21 mouse cellular contexts compared by ENCODE assay signal in the genomic region with DNA sequence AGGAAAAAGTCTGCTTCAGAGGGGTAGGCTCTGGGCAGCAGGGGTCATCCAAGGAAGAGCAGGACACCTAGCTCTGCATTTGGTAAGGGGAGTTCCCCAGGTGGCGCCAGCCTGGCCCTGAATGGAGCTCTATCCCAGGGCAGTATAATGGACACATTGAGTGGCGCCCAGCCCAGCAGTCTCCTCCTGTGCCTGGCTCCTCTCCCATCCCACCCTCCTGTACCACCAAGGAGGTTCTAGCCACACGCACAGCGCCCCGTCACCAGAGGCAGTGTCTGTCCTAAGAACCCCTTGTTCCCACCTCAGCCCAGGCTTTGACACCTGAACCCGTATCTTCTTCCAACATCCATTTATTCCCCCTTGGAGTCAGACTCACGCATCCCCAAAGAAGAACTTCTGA. TPM values are rescaled to one million over a fixed set of nuclear protein-coding genes. Genes with fewer than 3 reads are reported as not detected.
DNase-seq lines count a peak whose midpoint lies in the region; ATAC-seq and TF ChIP-seq lines count a peak whose summit lies in the region.
"Had no signal": no experiment of that assay in that cellular context is flagged by ENCODE, and none has a peak within 500 bp of the region (broad histone marks: within the 10 kb centered on the region; RNA-seq: fewer than 3 reads in every experiment).

No protein-coding gene starts in this region.

- ATAC-seq in forebrain, embryonic 11.5 days (replicated peaks; ENCODE audit: low FRiP score): no peak
- ATAC-seq in forebrain, embryonic 15.5 days (replicated peaks): no peak
- no peak for ATAC-seq in kidney, embryonic 15.5 days (replicated peaks; ENCODE audit: low FRiP score)
- no peak for ATAC-seq in kidney, embryonic 14.5 days (ENCODE audit: low FRiP score, low TSS enrichment)
- ATAC-seq in neural tube, embryonic 12.5 days (ENCODE audit: low FRiP score, low read depth): no peak
- ATAC-seq: activated CD4-positive, CD25-positive, alpha-beta regulatory T cell, adult 4 months; forebrain, embryonic 14.5 days; intestine, embryonic 15.5 days; Patski had no signal

- no peaks in the 10 kb centered on the region for H3K9me3 ChIP-seq in forebrain, embryonic 11.5 days (ENCODE audit: control insufficient read depth, low read length)
- no peaks in the 10 kb centered on the region for H3K9me3 ChIP-seq in forebrain, embryonic 15.5 days
- no peaks in the 10 kb centered on the region for H3K9me3 ChIP-seq in kidney, embryonic 15.5 days (replicated peaks)
- H3K9me3 ChIP-seq in kidney, embryonic 14.5 days (ENCODE audit: control insufficient read depth, low read length): no peaks in the 10 kb centered on the region
- H3K9me3 ChIP-seq in neural tube, embryonic 12.5 days: no peaks in the 10 kb centered on the region
- H3K9me3 ChIP-seq: embryonic facial prominence, embryonic 13.5 days; heart, embryonic 12.5 days; intestine, embryonic 15.5 days had no signal

- H3K4me3 ChIP-seq in forebrain, embryonic 11.5 days (ENCODE audit: low read depth, low read length): no peak overlapping the region
- no peak overlapping the region for H3K4me3 ChIP-seq in forebrain, embryonic 15.5 days
- H3K4me3 ChIP-seq in kidney, embryonic 15.5 days (replicated peaks): no peak overlapping the region
- no peak overlapping the region for H3K4me3 ChIP-seq in kidney, embryonic 14.5 days (ENCODE audit: low read length)
- H3K4me3 ChIP-seq in neural tube, embryonic 12.5 days: no peak overlapping the region
- no peak overlapping the region for H3K4me3 ChIP-seq in cortical plate, adult 2 months (ENCODE audit: insufficient read depth, low read length)
- H3K4me3 ChIP-seq: embryonic facial prominence, embryonic 13.5 days; heart, adult 2 months; heart, embryonic 12.5 days; intestine, embryonic 15.5 days had no signal

- WGBS in forebrain, embryonic 11.5 days: 92% methylated on average over 7 of the region's 7 CpGs
- WGBS in forebrain, embryonic 15.5 days: 85% methylated on average over 7 of the region's 7 CpGs
- 91% methylated on average over 7 of the region's 7 CpGs for WGBS in kidney, embryonic 15.5 days
- 85% methylated on average over 7 of the region's 7 CpGs for WGBS in kidney, embryonic 14.5 days
- 91% methylated on average over 7 of the region's 7 CpGs for WGBS in neural tube, embryonic 12.5 days

- no peaks in the 10 kb centered on the region for H3K27me3 ChIP-seq in forebrain, embryonic 11.5 days (ENCODE audit: control insufficient read depth, insufficient read depth, low read length)
- H3K27me3 ChIP-seq in forebrain, embryonic 15.5 days: no peaks in the 10 kb centered on the region
- H3K27me3 ChIP-seq in kidney, embryonic 15.5 days: no peaks in the 10 kb centered on the region
- H3K27me3 ChIP-seq in kidney, embryonic 14.5 days (ENCODE audit: control insufficient read depth, insufficient read depth, low read length): no peaks in the 10 kb centered on the region
- H3K27me3 ChIP-seq in neural tube, embryonic 12.5 days (replicated peaks): no peaks in the 10 kb centered on the region
- H3K27me3 ChIP-seq: CH12.LX; embryonic facial prominence, embryonic 13.5 days; heart, embryonic 12.5 days; intestine, embryonic 15.5 days; Patski had no signal

- H3K36me3 ChIP-seq in forebrain, embryonic 11.5 days (ENCODE audit: control insufficient read depth, insufficient read depth, low read length): no peaks in the 10 kb centered on the region; the same call in 1 of the 2 replicates
- H3K36me3 ChIP-seq in forebrain, embryonic 15.5 days: peaks cover 52% of the 10 kb centered on the region
- H3K36me3 ChIP-seq in kidney, embryonic 15.5 days: peaks cover 65% of the 10 kb centered on the region
- peaks cover 49% of the 10 kb centered on the region for H3K36me3 ChIP-seq in kidney, embryonic 14.5 days (ENCODE audit: control insufficient read depth, insufficient read depth, low read length)
- H3K36me3 ChIP-seq in neural tube, embryonic 12.5 days: peaks cover 63% of the 10 kb centered on the region

- H3K4me2 ChIP-seq in forebrain, embryonic 11.5 days (ENCODE audit: low read depth, low read length, severe bottlenecking): no peak overlapping the region
- no peak overlapping the region for H3K4me2 ChIP-seq in forebrain, embryonic 15.5 days (replicated peaks)
- no peak overlapping the region for H3K4me2 ChIP-seq in kidney, embryonic 15.5 days
- H3K4me2 ChIP-seq in kidney, embryonic 14.5 days (replicated peaks; ENCODE audit: low read depth, low read length): no peak overlapping the region
- H3K4me2 ChIP-seq in neural tube, embryonic 12.5 days (replicated peaks): no peak overlapping the region
- H3K4me2 ChIP-seq: embryonic facial prominence, embryonic 13.5 days; heart, embryonic 12.5 days; hindbrain, embryonic 14.5 days; intestine, embryonic 15.5 days had no signal

- H3K9ac ChIP-seq in forebrain, embryonic 11.5 days (ENCODE audit: low read length): no peak overlapping the region
- H3K9ac ChIP-seq in forebrain, embryonic 15.5 days (replicated peaks): no peak overlapping the region
- H3K9ac ChIP-seq in kidney, embryonic 15.5 days: no peak overlapping the region
- no peak overlapping the region for H3K9ac ChIP-seq in kidney, embryonic 14.5 days (ENCODE audit: low read depth, low read length)
- 0 out of 2 replicates have a peak overlapping the region, but pooled peaks have one; percentile 2 for H3K9ac ChIP-seq in neural tube, embryonic 12.5 days
- H3K9ac ChIP-seq: embryonic facial prominence, embryonic 13.5 days; heart, embryonic 12.5 days; hindbrain, embryonic 14.5 days; intestine, embryonic 15.5 days had no signal

- H3K4me1 ChIP-seq in forebrain, embryonic 11.5 days (replicated peaks; ENCODE audit: control insufficient read depth, insufficient read depth, low read length): peaks cover 8% of the 10 kb centered on the region; the same call in 1 of the 2 replicates
- peaks cover 17% of the 10 kb centered on the region for H3K4me1 ChIP-seq in forebrain, embryonic 15.5 days
- peaks cover 35% of the 10 kb centered on the region for H3K4me1 ChIP-seq in kidney, embryonic 15.5 days
- peaks cover 9% of the 10 kb centered on the region; the same call in 1 of the 2 replicates for H3K4me1 ChIP-seq in kidney, embryonic 14.5 days (ENCODE audit: control insufficient read depth, insufficient read depth, low read length)
- peaks cover 14% of the 10 kb centered on the region for H3K4me1 ChIP-seq in neural tube, embryonic 12.5 days
- H3K4me1 ChIP-seq in cortical plate, adult 2 months (ENCODE audit: control insufficient read depth, insufficient read depth, low read length): 0 out of 2 replicates have a peak, but pooled peaks cover 2% of the 10 kb centered on the region

- H3K27ac ChIP-seq in forebrain, embryonic 11.5 days (ENCODE audit: low read depth, low read length): no peak overlapping the region
- H3K27ac ChIP-seq in forebrain, embryonic 15.5 days (replicated peaks): no peak overlapping the region
- peak overlapping the region; percentile 35; the same call in 1 of the 2 replicates for H3K27ac ChIP-seq in kidney, embryonic 15.5 days
- no peak overlapping the region for H3K27ac ChIP-seq in kidney, embryonic 14.5 days (ENCODE audit: low read depth, low read length)
- no peak overlapping the region for H3K27ac ChIP-seq in neural tube, embryonic 12.5 days
- H3K27ac ChIP-seq in cortical plate, adult 2 months (ENCODE audit: insufficient read depth, low read length): no peak overlapping the region
- H3K27ac ChIP-seq: embryonic facial prominence, embryonic 13.5 days; heart, adult 2 months; hindbrain, embryonic 14.5 days; intestine, embryonic 15.5 days had no signal

- no peak for TF ChIP-seq CTCF in cortical plate, adult 2 months (IDR thresholded peaks at IDR 0.05; ENCODE audit: extremely low read depth, insufficient read depth, low read length)

- peak; percentile 20; the same call in 1 of the 2 replicates for TF ChIP-seq POLR2A in cortical plate, adult 2 months (IDR thresholded peaks at IDR 0.05; ENCODE audit: extremely low read depth, insufficient read depth, low read length)

- peak; percentile 37 for DNase-seq in forebrain, embryonic 11.5 days (ENCODE audit: low spot score)
- DNase-seq in neural tube, embryonic 10.5 days (ENCODE audit: extremely low spot score, low spot score): no peak
- DNase-seq: adrenal gland, postnatal 14 days; cerebellum, adult 2 months; cerebellum, postnatal 14 days; gastrocnemius, postnatal 10 days; heart, postnatal 36 days had no signal

RNA-seq across cellular contexts. Expression of gene Thbs3, which starts 5.2 kb away (rescaled TPM):
- polyA plus RNA-seq in forebrain, embryonic 11.5 days (2014; fragmentation: Nextera tagmentation; extraction: Ambion mirVana): 63.3 and 69.9 TPM in 2 replicates
- 67.0 and 68.3 TPM in 2 replicates for polyA plus RNA-seq in forebrain, embryonic 15.5 days (2015; fragmentation: Nextera tagmentation; extraction: Ambion mirVana)
- polyA plus RNA-seq in kidney, embryonic 15.5 days (2015; fragmentation: Nextera tagmentation; extraction: Ambion mirVana): 14.9 and 20.5 TPM in 2 replicates
- polyA plus RNA-seq in kidney, embryonic 14.5 days (2014; fragmentation: Nextera tagmentation; extraction: Ambion mirVana): 12.5 and 13.2 TPM in 2 replicates
- polyA plus RNA-seq in neural tube, embryonic 12.5 days (2016; fragmentation: Nextera tagmentation; extraction: Ambion mirVana): 46.4 and 48.2 TPM in 2 replicates
- polyA plus RNA-seq in cortical plate, adult 2 months (2012; rRNA removed): 68.9 and 70.6 TPM in 2 replicates

RNA-seq across cellular contexts. Expression of gene Gba, which starts 7.0 kb away (rescaled TPM):
- polyA plus RNA-seq in forebrain, embryonic 11.5 days (2014; fragmentation: Nextera tagmentation; extraction: Ambion mirVana): 32.4 and 37.7 TPM in 2 replicates
- 39.2 and 42.7 TPM in 2 replicates for polyA plus RNA-seq in forebrain, embryonic 15.5 days (2015; fragmentation: Nextera tagmentation; extraction: Ambion mirVana)
- polyA plus RNA-seq in kidney, embryonic 15.5 days (2015; fragmentation: Nextera tagmentation; extraction: Ambion mirVana): 41.4 and 44.0 TPM in 2 replicates
- 32.0 and 37.4 TPM in 2 replicates for polyA plus RNA-seq in kidney, embryonic 14.5 days (2014; fragmentation: Nextera tagmentation; extraction: Ambion mirVana)
- polyA plus RNA-seq in neural tube, embryonic 12.5 days (2016; fragmentation: Nextera tagmentation; extraction: Ambion mirVana): 44.0 and 50.3 TPM in 2 replicates
- polyA plus RNA-seq in cortical plate, adult 2 months (2012; rRNA removed): 85.1 and 86.1 TPM in 2 replicates

RNA-seq across cellular contexts. Expression of gene Mtx1, which starts 17.2 kb away (rescaled TPM):
- 194 and 213 TPM in 2 replicates for polyA plus RNA-seq in forebrain, embryonic 11.5 days (2014; fragmentation: Nextera tagmentation; extraction: Ambion mirVana)
- polyA plus RNA-seq in forebrain, embryonic 15.5 days (2015; fragmentation: Nextera tagmentation; extraction: Ambion mirVana): 172 and 175 TPM in 2 replicates
- polyA plus RNA-seq in kidney, embryonic 15.5 days (2015; fragmentation: Nextera tagmentation; extraction: Ambion mirVana): 211 and 219 TPM in 2 replicates
- polyA plus RNA-seq in kidney, embryonic 14.5 days (2014; fragmentation: Nextera tagmentation; extraction: Ambion mirVana): 217 and 259 TPM in 2 replicates
- polyA plus RNA-seq in neural tube, embryonic 12.5 days (2016; fragmentation: Nextera tagmentation; extraction: Ambion mirVana): 174 TPM in 2 replicates
- polyA plus RNA-seq in cortical plate, adult 2 months (2012; rRNA removed): 132 and 155 TPM in 2 replicates

RNA-seq across cellular contexts. Expression of gene Muc1, which starts 19.1 kb away (rescaled TPM):
- 2.0 and 3.4 TPM in 2 replicates for polyA plus RNA-seq in forebrain, embryonic 11.5 days (2014; fragmentation: Nextera tagmentation; extraction: Ambion mirVana)
- polyA plus RNA-seq in forebrain, embryonic 15.5 days (2015; fragmentation: Nextera tagmentation; extraction: Ambion mirVana): 1.1 and 1.8 TPM in 2 replicates
- polyA plus RNA-seq in kidney, embryonic 15.5 days (2015; fragmentation: Nextera tagmentation; extraction: Ambion mirVana): 12.0 and 12.3 TPM in 2 replicates
- polyA plus RNA-seq in kidney, embryonic 14.5 days (2014; fragmentation: Nextera tagmentation; extraction: Ambion mirVana): 8.0 and 13.6 TPM in 2 replicates
- 0.84 and 1.1 TPM in 2 replicates for polyA plus RNA-seq in neural tube, embryonic 12.5 days (2016; fragmentation: Nextera tagmentation; extraction: Ambion mirVana)
- polyA plus RNA-seq in cortical plate, adult 2 months (2012; rRNA removed): 0.88 and 0.95 TPM in 2 replicates
- polyA plus RNA-seq: heart, embryonic 12.5 days had no signal

RNA-seq across cellular contexts. Expression of gene Fam189b, which starts 26.8 kb away (rescaled TPM):
- 26.3 and 27.8 TPM in 2 replicates for polyA plus RNA-seq in forebrain, embryonic 11.5 days (2014; fragmentation: Nextera tagmentation; extraction: Ambion mirVana)
- 22.3 and 24.6 TPM in 2 replicates for polyA plus RNA-seq in forebrain, embryonic 15.5 days (2015; fragmentation: Nextera tagmentation; extraction: Ambion mirVana)
- polyA plus RNA-seq in kidney, embryonic 15.5 days (2015; fragmentation: Nextera tagmentation; extraction: Ambion mirVana): 37.1 and 50.4 TPM in 2 replicates
- polyA plus RNA-seq in kidney, embryonic 14.5 days (2014; fragmentation: Nextera tagmentation; extraction: Ambion mirVana): 34.5 and 49.3 TPM in 2 replicates
- polyA plus RNA-seq in neural tube, embryonic 12.5 days (2016; fragmentation: Nextera tagmentation; extraction: Ambion mirVana): 34.1 and 42.5 TPM in 2 replicates
- polyA plus RNA-seq in cortical plate, adult 2 months (2012; rRNA removed): 84.1 and 86.2 TPM in 2 replicates
